8 mouse cellular contexts compared by ENCODE assay signal in the genomic region with DNA sequence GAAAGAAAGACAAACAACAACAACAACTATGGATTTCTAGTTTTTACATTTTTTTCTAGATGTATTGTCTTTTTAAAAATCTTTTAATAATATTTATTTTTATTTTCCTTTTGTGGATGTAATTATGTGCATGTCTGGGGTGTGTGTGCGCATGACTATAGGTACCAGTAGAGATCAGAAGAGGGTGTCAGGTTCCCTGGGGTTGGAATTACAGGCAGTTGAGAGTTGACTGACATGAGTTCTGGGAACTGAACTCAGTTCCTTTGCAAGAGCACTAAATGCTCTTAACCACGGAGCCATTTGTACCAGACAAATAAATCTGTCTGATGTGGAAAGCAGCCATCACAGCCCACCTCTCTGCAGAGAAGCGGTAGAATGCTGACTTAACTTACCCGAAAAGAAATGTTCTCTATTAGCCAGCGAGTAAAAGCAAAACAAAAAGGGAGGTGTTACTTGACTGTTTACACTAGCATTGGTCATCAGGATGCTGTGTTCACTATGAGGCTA. TPM values are rescaled to one million over a fixed set of nuclear protein-coding genes. Genes with fewer than 3 reads are reported as not detected.
DNase-seq lines count a peak whose midpoint lies in the region; ATAC-seq and TF ChIP-seq lines count a peak whose summit lies in the region.

No protein-coding gene starts in this region.

- H3K27me3 ChIP-seq in hindbrain, embryonic 14.5 days (ENCODE audit: control insufficient read depth, insufficient read depth, low read length), result no peaks in the 10 kb centered on the region

- no peaks in the 10 kb centered on the region for H3K4me1 ChIP-seq in hindbrain, embryonic 14.5 days (replicated peaks; ENCODE audit: control insufficient read depth, insufficient read depth, low read length)

- no peak for TF ChIP-seq CTCF in left cerebral cortex, adult 2 months (IDR thresholded peaks at IDR 0.05)

- intact Hi-C loops in left cerebral cortex, adult 2 months (cut with DNase I), result loop anchor here (2.0 kb wide), 1 partner anchor 36 kb away; no protein-coding TSS in a partner anchor

- peak overlapping the region; percentile 30 for H3K4me2 ChIP-seq in hindbrain, embryonic 14.5 days (replicated peaks)

- H3K4me3 ChIP-seq in left cerebral cortex, adult 2 months, result peak overlapping the region; percentile 37
- no peak overlapping the region for H3K4me3 ChIP-seq in hindbrain, embryonic 14.5 days (replicated peaks; ENCODE audit: low read length)

- DNase-seq in left cerebral cortex, adult 2 months (ENCODE audit: extremely low spot score in 1 of 2, low spot score in 2 of 2), result no peak
- no peak for DNase-seq in left cerebral cortex, adult 11 months (ENCODE audit: low spot score)
- DNase-seq in hindbrain, embryonic 14.5 days (ENCODE audit: low spot score), result no peak
- no peak for DNase-seq in retina, embryonic 14.5 days (ENCODE audit: low spot score)
- no peak for DNase-seq in urinary bladder, adult 2 months (ENCODE audit: low spot score)
- no peak for DNase-seq in spleen, postnatal 4 days (ENCODE audit: low spot score in 2 of 2)

- no peaks in the 10 kb centered on the region for H3K36me3 ChIP-seq in hindbrain, embryonic 14.5 days (replicated peaks; ENCODE audit: control insufficient read depth, insufficient read depth)

- 69% methylated on average over 5 of the region's 5 CpGs for WGBS in hindbrain, embryonic 14.5 days

- no peak overlapping the region for H3K9ac ChIP-seq in hindbrain, embryonic 14.5 days

- no peaks in the 10 kb centered on the region for H3K9me3 ChIP-seq in hindbrain, embryonic 14.5 days (ENCODE audit: control insufficient read depth, low read length)

- peak; percentile 33 for ATAC-seq in common myeloid progenitor, adult 5-6 weeks (replicated peaks; ENCODE audit: low read depth, poor library complexity, severe bottlenecking)
- ATAC-seq in hindbrain, embryonic 14.5 days (ENCODE audit: low FRiP score), result no peak
- 0 out of 2 replicates have a peak, but pooled peaks have one; percentile 16 for ATAC-seq in megakaryocyte, adult 5-6 weeks (ENCODE audit: poor library complexity, severe bottlenecking)

- peak overlapping the region; percentile 70 for H3K27ac ChIP-seq in left cerebral cortex, adult 2 months
- H3K27ac ChIP-seq in hindbrain, embryonic 14.5 days, result no peak overlapping the region

RNA-seq across cellular contexts. Expression of gene Cep78, which starts 44.0 kb away (rescaled TPM):
- 1 to 10 TPM; 8.9 to 9.3 TPM for total RNA-seq in left cerebral cortex, adult 2 months (2021)
- 17.7 and 19.7 TPM in 2 replicates for total RNA-seq in common myeloid progenitor, adult 5-6 weeks (2017)
- 27.9 and 29.4 TPM in 2 replicates for polyA plus RNA-seq in hindbrain, embryonic 14.5 days (2014; fragmentation: Nextera tagmentation; extraction: Ambion mirVana)
- total RNA-seq in megakaryocyte, adult 5-6 weeks (2015), result 11.7 and 12.1 TPM in 2 replicates
- 13.4 and 13.8 TPM in 2 replicates for total RNA-seq in megakaryocyte, adult 5-6 weeks (2017)
- polyA plus RNA-seq in urinary bladder, adult 2 months (2012; rRNA removed), result 7.1 and 8.4 TPM in 2 replicates
